Mouse (Mus musculus) frontal cortex, postnatal 25 days (tissue): Measurements from ENCODE around the gene Adgrl2.

Experiments
- DNase-seq, 2 experiments: peaks; one replicate each; pipeline ENCODE4 v3.0.0; 2022; ENCODE audit warnings: low spot score in 2 of 2

The Adgrl2 gene

DNA sequence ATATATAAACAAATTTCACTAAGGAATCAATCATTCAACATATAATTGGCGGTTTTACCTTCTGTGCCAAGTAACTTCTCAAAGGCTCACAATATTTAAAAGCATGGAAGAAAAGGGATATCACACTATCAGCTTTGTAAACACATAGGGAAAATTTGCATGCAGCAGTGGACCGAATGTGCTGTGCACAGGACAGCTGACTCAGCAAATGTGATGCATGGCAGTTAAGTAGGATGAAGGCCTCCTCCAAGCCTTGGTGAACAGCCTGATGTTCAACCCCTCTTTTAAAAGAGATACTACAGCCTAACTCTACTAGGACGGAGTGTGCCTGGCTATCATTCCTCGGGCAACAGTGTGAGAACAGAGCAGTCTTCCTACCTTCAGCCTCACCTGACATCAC lies 105.2 kb downstream of the Adgrl2 start:
- no peak for DNase-seq

DNA sequence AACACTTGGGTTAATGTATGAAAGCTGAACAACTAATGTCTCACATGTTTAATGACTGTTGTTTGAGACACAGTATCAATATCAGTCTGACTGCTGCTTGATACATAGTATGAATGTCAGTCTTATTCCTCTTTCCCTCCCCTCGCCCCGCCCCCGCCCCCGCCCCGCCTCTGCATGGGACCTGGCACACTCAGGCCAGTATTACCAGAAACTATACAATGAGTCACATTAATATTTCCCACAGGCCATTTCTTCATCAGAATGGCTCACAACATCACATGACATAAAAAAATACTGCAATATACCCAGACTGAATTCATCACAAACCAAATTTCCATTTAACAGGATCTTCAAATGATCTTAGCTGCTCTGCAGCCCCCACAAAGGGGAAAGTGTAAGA lies 108.9 kb downstream of the Adgrl2 start:
- no peak for DNase-seq

DNA sequence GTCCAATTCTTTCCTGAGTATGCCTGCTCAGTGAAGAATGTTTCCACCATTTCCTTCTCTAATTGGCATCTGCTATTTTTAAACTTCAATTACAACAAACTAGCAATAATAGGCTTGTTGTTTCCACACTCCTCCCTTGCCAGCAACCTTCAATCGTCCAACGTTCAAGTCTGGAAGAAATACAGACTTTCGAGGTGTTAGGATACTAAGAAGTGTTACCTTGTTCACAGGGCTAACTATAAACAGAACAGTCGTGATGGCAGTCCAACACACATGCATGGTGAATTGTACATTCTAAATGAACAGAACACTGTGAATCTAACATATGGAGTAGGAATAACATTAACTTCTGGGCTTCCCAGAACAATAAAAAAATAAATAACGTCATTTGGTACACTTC lies 117.8 kb downstream of the Adgrl2 start:
- DNase-seq = no peak

DNA sequence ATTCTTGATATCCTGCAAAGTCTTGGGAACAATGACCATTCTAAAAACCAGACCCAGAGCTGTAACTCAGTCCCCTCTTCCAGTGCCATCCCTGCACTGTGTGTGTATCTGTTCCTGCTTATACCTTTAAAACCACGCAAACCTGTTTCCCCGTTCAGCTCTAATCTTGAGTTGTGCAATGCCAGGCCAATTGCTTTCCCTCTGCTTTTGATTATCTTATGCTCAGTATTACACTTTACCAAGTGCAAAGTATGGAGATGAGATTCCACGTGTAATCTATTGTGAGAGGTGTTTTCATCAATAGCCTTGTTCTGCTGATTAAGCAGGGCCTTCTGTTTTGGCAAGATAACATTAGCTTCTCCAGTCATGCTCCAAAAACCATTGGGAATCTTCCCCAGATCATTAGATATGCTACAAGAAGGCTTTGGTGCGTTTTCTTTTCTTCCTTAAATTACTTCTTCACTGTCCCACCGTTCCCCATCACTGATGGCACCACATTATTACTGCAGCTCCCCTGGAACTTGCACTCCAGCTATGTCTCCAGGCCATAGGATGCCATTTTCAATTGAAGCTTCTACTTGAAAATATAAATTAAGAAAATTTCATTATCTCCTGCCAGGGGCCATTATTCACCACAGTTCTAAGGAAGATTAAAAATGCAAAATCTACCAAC lies 118.4 kb downstream of the Adgrl2 start:
- no peak for DNase-seq

DNA sequence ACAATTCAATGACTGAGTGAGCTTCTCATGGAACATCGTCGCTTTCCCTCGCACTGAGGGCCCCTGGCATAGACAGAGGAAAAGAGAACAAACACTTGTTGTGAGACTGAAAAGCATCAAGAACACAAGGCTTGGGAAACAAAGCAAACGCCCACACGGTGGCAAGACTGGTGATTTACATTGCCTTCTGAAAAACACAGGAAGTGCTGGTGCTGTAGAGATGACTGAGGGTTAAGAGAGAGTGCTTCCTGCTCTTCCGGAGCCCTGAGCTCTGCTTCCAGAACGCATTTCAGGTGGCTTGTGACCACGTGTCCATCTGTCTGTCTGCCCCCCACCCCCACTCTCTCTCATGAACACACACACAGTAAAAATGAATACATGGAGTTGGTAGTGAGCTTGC lies 122.7 kb downstream of the Adgrl2 start:
- DNase-seq = no peak

DNA sequence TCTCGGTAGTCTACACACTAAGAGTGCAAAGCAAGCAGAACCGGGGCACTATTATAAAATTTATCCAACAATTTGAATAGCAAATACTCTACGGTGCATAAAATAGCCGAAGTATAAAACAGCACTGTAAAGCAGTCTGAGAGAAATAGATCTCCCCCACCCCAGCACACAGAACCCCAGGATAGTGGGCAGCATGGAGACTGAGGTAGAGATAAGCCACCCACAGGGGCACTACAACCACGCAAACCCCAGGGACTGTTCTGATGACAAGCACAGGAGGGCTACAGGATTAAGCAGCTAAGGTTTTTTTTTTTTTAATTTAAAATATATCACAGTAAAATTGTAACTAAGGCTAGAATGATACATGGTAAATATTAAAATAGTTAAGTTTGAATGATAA lies 123.7 kb downstream of the Adgrl2 start:
- DNase-seq = no peak

DNA sequence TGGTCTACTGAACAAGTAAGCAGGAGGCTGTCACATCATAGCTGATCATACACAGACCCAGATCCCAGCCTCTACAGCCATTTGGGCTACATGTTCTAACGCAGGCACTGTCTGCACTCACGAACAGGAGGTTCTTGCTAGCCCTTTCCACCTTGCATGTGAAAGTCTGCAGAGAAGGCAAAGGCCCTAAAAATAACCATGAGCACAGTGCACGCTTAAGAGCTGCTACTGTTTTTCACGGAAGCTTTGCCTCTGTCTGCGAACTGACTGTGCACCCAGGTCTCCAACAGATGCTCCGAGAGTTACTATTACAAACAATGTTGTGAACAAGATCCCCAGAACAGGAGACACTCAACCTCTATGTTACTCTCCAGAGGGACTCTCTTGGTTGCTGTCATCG lies 124.3 kb downstream of the Adgrl2 start:
- DNase-seq = no peak

DNA sequence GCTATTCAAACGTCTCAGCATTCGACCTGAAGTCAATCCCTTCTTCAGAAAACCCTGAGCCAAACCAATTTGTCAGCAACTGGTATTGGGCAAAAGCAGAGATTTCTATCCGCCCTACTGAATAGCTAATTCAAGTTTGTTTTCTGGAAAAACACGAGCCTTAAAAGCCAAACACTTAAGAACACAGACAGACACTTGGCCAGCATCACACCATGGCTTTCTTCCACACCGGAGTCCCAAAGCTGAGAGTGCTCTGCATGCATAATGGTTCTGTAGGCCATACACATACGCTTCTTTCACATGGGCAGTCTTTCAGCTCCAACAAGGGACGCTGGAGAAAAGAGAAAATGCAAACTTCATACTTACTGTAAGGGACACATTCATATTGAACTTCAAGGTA lies 125.1 kb downstream of the Adgrl2 start:
- DNase-seq = no peak

DNA sequence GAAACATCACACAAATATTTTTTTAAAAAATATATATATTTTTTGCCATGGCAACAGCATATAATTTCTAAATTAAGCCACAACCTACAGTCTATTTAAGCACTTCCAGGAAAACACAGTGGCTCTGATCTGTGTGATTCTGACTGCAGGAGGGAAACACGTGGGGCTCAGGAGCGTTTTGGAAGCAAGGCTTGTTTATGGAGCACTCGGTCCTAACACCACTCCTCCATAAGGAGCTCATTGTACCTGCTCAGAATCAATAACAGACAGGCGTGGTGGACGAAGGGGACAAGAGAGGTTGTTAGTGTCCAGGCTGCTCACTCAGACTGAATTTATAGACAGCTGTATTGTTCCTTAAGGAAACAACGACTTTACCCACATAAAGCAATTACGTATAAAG lies 128.5 kb downstream of the Adgrl2 start:
- DNase-seq = no peak

DNA sequence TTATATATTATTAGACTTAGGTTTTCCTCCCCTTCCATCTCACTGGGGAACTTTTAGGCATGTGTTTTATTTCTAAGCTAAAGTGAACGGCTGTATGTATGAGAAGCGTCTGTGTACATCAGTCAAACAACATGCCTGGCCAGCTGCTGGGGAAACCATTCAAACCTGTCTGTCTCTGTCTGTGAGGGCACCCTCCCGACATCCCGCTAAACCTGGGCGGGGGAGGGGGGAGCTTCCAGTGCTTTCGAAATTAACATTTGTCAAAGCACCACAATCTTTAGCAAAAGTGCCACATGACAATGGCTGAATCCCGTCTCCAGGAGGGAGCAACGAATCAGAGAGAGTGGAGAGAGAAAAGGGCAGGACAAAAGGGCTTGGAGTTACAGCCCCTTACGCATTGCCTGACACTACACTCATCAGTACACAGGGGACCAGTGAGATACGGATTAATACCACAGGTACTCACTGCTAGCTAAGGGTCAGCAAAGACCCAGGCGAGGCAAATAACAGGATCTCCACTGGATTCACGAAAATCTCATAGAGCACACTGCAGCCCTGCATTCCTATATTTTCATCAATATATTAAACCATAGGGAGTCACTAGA lies 135.9 kb downstream of the Adgrl2 start:
- no peak for DNase-seq

DNA sequence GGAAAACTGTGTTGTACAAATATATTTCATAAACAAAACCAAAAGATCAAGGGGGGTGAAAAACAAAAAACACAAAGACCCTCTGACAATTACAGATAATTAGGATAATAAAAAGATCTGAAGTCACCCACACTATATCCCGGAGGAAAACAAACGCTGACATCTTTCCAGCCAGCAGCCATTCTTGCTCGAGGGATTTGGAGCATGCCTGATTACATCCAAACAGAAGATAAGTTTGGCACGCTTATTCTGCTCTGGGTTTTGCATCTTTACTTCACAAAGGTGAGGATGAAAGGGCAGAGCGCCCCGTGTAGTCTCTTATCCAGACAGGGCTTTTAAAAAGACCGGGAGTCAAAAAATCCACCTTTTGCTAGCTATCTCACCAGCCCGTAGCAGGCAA lies 137.0 kb downstream of the Adgrl2 start:
- DNase-seq = no peak

DNA sequence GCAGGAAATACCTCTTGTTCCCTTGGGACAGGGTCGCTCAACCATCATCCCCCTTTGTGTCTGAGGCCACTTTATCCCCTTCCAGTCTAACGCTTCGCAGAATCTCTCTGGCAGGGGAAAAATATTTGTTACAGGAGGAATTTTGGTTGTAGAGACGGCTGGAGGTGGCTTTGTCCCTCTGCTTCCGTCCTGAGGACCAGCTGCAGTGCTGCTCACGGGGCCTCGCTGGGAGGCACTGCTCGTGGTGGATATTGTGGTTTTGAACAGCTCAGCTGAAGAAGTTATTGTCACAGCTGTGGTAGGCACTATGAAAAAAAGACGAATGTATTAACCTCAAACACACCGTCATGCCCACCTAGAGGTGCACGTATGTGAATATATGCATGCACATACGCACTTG lies 137.8 kb downstream of the Adgrl2 start:
- no peak for DNase-seq

DNA sequence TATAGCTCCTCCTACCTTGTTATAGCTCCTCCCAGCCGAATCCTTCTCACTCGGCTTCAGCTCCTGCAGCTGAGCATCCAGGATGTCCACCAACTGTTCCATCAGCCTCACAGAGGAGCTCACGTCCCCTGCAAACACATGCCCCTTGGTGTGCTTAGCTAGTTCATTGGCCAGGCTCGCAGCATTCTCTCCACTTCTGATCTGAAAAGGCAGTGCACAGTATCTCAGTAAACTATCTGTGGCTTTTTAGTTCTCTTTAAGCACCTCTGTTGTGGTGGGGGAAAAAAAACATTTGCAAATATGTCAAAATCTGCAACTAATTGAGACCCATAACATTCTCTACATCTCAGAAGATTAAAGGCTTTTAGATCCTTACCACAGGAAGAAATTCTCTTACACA lies 139.5 kb downstream of the Adgrl2 start:
- DNase-seq = no peak

DNA sequence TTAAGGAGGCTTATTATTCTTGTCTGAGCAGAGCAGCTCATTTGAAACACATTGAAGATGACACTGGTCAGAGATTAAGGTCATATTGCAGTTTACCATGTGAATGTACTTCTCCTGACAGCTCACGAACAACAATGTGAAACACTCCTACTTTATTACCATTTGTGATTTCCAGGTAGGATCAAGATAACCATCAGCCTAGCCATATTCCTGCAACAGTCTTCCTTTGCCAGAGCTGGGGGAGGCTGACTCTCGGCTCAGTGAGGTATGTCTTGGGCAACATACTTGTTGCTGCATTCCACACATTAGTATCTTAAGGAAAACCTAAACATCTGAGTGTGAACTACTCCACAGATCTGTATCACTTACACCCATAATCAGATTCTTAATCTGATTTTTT lies 142.0 kb downstream of the Adgrl2 start:
- DNase-seq = no peak

DNA sequence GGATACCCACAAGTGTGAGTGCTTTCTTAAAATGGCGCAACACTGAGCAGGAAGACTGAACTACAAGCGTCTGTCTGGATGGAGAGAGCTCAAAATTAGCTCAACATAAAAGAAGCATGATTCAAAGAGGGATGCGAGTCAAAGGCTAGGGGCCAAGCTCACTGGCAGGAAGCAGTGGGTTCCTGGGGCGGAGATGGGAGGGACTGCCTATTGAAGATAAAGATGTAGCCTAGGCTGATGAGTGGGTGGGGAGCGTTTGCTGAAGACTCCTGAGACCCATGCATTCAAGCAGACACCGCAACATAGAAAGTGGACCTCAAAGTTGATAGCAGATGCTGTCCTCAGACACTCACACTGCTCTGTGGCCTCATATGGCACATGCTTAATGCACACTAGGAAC lies 146.2 kb downstream of the Adgrl2 start:
- DNase-seq = no peak

DNA sequence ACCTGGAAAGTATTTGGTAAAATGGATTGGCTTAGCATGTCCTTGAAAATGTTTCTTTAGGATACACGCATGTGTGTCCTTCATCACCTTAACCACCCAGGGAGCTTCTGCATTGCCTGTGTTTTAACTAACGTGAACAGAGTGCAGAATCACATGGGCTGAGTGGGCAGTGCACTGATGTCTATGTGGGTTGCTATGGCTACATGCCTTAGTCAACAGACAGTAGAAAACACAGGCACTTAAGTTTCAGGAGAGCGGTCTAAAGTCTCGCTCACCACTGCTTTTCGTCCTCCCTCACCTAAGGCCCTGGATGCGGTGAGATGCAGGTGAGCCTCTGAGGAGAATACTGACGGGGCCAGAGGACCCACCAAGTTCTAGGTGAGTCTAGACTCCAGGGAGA lies 147.8 kb downstream of the Adgrl2 start:
- DNase-seq = no peak

DNA sequence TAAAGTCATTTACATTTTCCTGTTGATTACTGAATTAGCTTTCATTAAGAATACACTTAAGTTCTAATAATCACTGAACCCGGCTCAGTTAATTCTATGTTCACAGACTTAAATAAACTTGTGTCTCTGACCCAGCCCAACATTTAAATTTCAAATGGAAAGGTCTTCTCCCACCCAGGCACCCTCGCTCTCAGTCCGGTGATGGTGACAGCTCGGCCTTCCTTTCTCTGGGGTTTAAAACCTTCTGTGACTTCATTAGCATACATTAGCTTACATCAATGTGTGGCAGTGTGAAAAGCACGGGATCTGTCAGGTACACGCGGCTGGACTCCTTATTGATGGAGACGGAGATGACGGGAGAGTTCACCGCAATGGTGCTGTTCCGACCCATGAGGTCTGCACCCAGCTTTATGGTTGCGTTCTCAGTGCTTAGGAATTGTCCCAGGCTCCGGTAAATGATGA lies 151.5 kb downstream of the Adgrl2 start:
- no peak for DNase-seq

DNA sequence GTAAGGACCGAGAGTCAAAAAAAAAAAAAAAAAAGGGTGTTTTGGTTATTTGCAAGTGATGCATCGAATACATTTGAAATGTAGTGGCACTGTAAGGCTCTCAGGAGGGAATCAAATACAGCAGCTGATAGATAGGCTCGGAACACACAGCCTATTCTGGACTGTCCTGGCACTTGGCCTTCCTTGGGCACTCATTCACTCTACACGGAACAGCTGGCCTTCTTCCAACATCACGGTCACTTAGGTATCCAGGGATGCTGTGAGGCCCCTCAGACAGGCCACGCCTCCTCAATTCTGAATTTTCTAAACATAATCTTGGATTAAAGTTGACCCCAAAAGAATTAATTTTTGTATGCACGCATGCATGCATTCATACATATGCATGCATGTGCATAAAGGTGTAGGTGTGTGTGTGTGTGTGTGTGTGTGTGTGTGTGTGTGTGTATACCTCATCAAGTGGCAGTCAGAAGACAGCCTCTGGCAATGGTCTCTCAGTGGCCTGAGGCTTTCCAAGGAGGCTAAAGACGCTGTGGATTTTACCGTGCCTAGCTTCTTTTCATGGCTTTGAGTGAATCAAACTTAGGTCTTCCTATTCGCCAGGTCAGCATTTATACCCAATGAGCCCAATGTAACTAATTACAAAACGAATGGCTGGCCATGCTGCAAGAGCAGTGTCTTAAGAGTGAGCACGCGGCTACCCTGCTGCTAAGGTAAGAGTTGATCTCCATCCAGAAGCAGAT lies 152.1 kb downstream of the Adgrl2 start:
- no peak for DNase-seq

DNA sequence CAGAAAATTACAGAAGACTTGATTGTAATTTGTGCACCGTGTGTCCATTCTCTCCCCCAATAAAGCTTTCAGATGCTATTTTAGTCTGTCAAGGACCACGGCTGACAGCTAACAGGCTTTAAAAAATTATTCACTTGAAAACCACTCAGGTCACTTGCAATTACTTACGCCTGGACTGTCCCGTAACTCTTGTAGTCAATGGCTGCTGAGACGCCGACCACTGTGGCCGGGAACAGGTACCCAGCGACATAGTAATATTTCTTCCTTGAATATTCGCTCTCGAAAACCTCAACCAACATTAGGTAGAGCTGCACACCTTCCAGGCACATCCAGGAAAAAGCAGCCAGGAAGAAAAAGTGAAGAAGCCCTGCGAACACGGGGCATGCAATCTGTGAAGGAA lies 155.2 kb downstream of the Adgrl2 start:
- DNase-seq = no peak

DNA sequence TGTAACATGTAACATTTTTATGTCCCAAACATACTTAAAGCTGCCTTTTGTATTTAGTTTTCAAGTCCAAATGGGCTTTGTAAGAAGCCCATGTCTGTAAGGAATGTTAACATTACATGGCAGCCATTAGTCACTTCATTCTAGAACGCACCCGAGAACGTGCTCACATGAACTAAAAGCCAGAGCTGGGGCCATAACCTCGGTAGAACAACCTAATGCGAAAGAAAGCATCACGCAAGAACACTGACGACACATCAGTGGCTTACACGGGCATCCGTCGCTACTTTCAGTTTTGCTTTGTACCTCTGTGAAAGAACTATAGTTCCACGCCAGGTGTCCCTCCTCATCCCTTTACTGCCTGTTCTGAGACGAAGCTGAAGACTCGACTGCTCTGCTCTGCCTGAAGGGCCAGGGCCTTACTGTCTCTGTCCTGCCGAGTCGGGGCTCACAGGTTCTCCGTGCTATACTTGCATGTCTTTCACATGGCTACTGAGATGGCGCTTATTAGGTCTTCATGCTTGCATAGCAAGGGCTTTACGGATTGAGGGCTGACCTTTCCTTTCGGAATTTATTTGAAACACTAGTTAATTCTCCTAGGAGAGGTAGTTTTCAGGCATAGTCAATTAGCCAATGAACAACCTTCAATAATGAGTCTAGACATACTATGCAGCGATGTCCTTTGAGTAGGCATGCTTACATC lies 157.1 kb downstream of the Adgrl2 start:
- no peak for DNase-seq

DNA sequence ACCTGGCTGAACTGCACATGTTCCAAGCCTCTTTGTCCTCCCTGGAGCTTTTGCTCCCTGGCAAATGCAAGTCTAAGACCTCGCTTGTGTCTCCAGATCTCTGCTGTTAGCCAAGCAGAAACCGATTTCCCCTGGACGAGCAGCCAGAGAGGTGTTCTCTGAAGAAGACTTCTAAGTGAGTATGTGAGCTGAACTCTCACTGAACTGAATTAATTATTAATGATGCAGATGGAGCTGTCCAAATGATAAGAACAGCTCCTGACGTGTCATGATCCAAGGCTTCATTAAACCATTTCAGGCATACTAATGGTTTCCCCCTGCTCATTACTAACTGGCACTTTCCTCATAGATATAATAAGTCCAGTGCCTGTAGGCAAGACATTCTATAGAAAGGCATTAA lies 158.4 kb downstream of the Adgrl2 start:
- no peak for DNase-seq

DNA sequence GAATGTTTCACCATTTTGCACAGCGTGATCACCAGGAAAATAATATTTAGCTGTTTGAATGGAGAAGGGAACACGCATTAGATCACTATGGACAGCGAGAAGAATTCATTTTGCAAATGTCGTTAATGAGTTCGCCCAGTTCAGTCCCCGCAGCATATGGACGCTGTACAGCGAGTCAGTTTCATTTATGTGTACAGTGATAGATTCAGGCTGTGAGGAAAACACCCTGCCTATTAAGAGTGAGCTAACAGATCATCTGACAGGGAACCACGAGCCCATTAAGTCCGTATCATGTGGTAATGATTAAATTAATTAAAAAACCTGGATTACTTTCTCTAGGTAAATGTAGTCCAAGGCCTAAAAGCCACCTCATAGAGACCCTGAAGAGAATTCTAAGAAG lies 161.8 kb downstream of the Adgrl2 start:
- no peak for DNase-seq

DNA sequence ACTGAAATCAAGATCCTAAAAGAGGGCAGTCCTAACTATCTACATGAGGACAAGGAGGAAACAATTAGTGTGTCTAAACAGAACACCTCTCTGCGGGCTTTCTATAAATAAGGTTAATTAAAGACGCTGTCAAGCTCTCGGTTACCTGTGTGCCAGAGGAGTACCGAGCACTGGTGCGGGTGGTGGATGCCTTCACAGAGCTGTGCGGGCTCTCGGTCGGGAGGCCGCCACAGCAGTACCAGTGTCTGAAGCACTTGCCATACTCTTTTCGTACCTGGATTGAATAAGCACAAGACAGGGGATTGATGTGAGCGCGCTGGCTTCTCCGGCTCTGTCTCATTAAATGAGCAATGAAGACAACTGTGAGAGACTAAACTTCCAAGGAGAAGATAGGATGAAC lies 166.8 kb downstream of the Adgrl2 start:
- no peak for DNase-seq
